ENCODE assay signal across 30 mouse cellular contexts in the genomic region with DNA sequence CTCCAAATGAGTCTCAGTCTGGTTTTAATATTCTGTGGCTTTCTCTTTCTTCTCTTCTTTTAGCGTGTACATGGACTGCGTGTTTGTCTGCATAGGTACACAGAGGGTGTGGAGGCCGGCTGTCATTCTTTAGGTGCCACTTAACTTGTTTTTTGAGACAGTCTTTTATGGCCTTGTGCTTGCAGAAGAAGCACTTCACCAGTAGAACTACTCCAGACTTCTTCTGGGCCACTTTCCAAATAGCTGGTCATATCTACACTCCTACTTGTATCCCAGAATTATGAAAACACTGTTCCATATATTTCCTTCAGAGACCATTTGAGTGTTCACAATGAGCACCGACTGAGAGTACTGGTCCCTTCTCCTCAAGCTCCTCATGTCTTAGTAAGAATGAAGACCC.
DNase-seq lines count a peak whose midpoint lies in the region; ATAC-seq lines count a peak whose summit lies in the region.
"Had no signal": no experiment of that assay in that cellular context is flagged by ENCODE, and none has a peak within 500 bp of the region (broad histone marks: within the 10 kb centered on the region; RNA-seq: fewer than 3 reads in every experiment).

No protein-coding gene starts in this region.

- no peaks in the 10 kb centered on the region for H3K9me3 ChIP-seq in lung, embryonic 15.5 days
- H3K9me3 ChIP-seq: embryonic facial prominence, embryonic 10.5 days; embryonic facial prominence, embryonic 13.5 days; forebrain, embryonic 12.5 days; forebrain, embryonic 15.5 days; heart, embryonic 15.5 days; hindbrain, embryonic 10.5 days; hindbrain, embryonic 13.5 days had no signal

- 66% methylated on average over 4 of the region's 4 CpGs for WGBS in lung, embryonic 15.5 days

- DNase-seq in frontal cortex, postnatal 25 days (ENCODE audit: low spot score in 2 of 2), result no peak
- DNase-seq in lung, postnatal 4 days, result no peak
- peak; percentile 40 for DNase-seq in brain, adult 2 months (ENCODE audit: low read depth, low spot score)
- DNase-seq in lung, postnatal 25 days (ENCODE audit: low spot score), result peak; percentile 63
- DNase-seq in ovary, postnatal 14 days (ENCODE audit: low spot score), result no peak
- no peak for DNase-seq in gastrocnemius, postnatal 14 days
- DNase-seq: adrenal gland, adult 2 months; adrenal gland, postnatal 14 days; cerebellum, adult 11-12 months; cerebellum, adult 8-10 months; cerebellum, postnatal 10 days; cerebellum, postnatal 36 days; embryo, embryonic 11 days; gastrocnemius, adult 2 months; gastrocnemius, postnatal 36 days; heart, postnatal 10 days; heart, postnatal 36 days had no signal

- intact Hi-C loops in gastrocnemius, postnatal 14 days (cut with DNase I; ENCODE audit: low total_unique reads), result no loop called here

- no peaks in the 10 kb centered on the region for H3K36me3 ChIP-seq in lung, embryonic 15.5 days
- H3K36me3 ChIP-seq: embryonic facial prominence, embryonic 10.5 days; embryonic facial prominence, embryonic 13.5 days; forebrain, embryonic 12.5 days; forebrain, embryonic 15.5 days; heart, embryonic 15.5 days; hindbrain, embryonic 10.5 days; hindbrain, embryonic 13.5 days had no signal

- peaks cover 31% of the 10 kb centered on the region for H3K4me1 ChIP-seq in lung, embryonic 15.5 days

- no peak overlapping the region for H3K4me2 ChIP-seq in lung, embryonic 15.5 days
- H3K4me2 ChIP-seq: embryonic facial prominence, embryonic 13.5 days; forebrain, embryonic 12.5 days; forebrain, embryonic 15.5 days; heart, embryonic 11.5 days; heart, embryonic 15.5 days; hindbrain, embryonic 13.5 days had no signal

- ATAC-seq in frontal cortex, adult (ENCODE audit: low TSS enrichment), result peak; percentile 44; the same call in 1 of the 2 replicates
- no peak for ATAC-seq in lung, embryonic 15.5 days (ENCODE audit: borderline replicate concordance, extremely low read depth, low FRiP score, low TSS enrichment)
- ATAC-seq: forebrain, embryonic 15.5 days; hindbrain, embryonic 16.5 days; Patski had no signal

- H3K27ac ChIP-seq in lung, embryonic 15.5 days, result peak overlapping the region; percentile 59; the same call in 1 of the 2 replicates
- H3K27ac ChIP-seq: embryonic facial prominence, embryonic 10.5 days; embryonic facial prominence, embryonic 13.5 days; forebrain, embryonic 12.5 days; forebrain, embryonic 15.5 days; gastrocnemius, adult 2 months; heart, embryonic 15.5 days; hindbrain, embryonic 10.5 days; hindbrain, embryonic 13.5 days had no signal

- H3K27me3 ChIP-seq in lung, embryonic 15.5 days, result no peaks in the 10 kb centered on the region
- H3K27me3 ChIP-seq: forebrain, embryonic 12.5 days; forebrain, embryonic 15.5 days; heart, embryonic 15.5 days; hindbrain, embryonic 13.5 days; Patski had no signal

- no peak overlapping the region for H3K9ac ChIP-seq in lung, embryonic 15.5 days
- H3K9ac ChIP-seq: embryonic facial prominence, embryonic 13.5 days; forebrain, embryonic 12.5 days; forebrain, embryonic 15.5 days; heart, embryonic 15.5 days; hindbrain, embryonic 13.5 days had no signal

- no peak overlapping the region for H3K4me3 ChIP-seq in lung, embryonic 15.5 days
- H3K4me3 ChIP-seq: embryonic facial prominence, embryonic 10.5 days; embryonic facial prominence, embryonic 13.5 days; erythroblast, embryonic 14.5 days; forebrain, embryonic 12.5 days; forebrain, embryonic 15.5 days; gastrocnemius, adult 2 months; heart, embryonic 15.5 days; hindbrain, embryonic 10.5 days; hindbrain, embryonic 13.5 days had no signal

Comparison
In these comparisons a context has a peak if more than half of its experiments do, and no peak if none do; other contexts are left out.
1. DNase-seq: peak in brain, adult 2 months (single experiment) and lung, postnatal 25 days (single experiment); none in frontal cortex, postnatal 25 days (0 of 2), lung, postnatal 4 days (0 of 2), ovary, postnatal 14 days (single experiment) and gastrocnemius, postnatal 14 days (single experiment).